Mouse (Mus musculus) kidney, postnatal 4 days (tissue): ENCODE measurements around the gene Lcn5.
"Not testable (repeated sequence)": the region's sequence is repeated elsewhere in the genome, so short reads cannot be mapped to it uniquely, and the experiment has no call there.

ENCODE experiments used
- DNase-seq, 2 experiments: peaks; one replicate each; pipeline ENCODE4 v3.0.0; 2021; ENCODE audit warnings: mixed read lengths in 2 of 2

Gene Lcn5

DNA sequence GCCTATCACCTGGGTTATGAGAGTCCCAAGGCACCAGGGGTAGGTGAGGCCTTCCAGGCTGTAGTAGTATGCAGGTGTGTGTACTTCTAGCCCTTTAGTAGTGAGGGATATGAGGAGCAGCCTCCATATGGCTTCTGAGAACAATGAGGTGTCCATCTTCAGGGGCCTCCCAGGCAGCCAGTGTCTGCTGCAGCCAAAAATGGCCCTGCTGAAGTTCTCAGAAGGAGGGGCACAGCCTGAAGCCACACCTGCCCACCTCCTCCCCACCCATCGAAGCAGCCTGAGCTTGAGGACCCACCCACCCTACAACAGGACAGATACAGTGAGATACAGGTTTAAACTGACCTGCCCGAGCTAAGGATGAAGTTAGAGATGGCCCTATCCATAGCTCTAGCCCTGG is 24.7 kb downstream of the Lcn5 start, which contains the start of gene Lcn10:
TSS of gene Lcn10 (plus strand) at position 301 of the 400 bp plus-strand sequence.
- no peak for DNase-seq

DNA sequence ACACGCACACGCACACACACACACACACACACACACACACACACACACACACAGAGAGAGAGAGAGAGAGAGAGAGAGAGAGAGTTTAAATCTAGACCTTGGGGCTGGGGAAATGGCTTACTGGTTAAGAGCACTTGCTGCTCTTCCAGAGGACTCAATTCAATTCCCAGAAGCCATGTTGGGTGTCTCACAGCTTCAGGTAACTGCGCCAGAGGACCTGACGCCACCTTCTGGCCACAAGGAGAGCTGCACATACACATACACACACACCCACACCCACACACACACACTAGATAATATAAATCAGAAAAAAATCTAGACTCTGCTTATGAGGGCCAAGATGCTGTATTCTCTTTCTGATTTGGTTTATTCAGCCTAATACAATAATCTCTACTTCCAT is 29.2 kb downstream of the Lcn5 start:
- no peak for DNase-seq

DNA sequence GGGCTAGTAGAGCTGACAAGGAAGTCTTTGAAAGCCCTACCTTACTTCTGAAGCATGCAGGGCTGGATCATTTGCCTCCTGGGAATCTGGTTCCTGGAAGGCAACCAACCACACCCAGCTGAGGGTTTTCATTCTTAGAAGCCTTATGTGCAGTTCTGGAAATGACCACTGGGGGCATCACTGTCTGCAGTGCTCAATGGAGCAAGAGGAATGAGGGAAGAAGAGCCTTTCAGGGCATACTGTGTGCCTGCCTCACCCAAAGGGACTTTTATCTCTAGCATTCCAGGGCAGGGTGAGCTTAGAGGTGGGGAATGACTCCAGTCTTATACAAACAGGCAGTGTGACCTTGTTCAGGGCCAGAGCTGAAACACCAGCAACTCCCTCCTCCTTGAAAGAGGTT is 36.9 kb downstream of the Lcn5 start:
- peak; percentile 78 to 80 for DNase-seq

DNA sequence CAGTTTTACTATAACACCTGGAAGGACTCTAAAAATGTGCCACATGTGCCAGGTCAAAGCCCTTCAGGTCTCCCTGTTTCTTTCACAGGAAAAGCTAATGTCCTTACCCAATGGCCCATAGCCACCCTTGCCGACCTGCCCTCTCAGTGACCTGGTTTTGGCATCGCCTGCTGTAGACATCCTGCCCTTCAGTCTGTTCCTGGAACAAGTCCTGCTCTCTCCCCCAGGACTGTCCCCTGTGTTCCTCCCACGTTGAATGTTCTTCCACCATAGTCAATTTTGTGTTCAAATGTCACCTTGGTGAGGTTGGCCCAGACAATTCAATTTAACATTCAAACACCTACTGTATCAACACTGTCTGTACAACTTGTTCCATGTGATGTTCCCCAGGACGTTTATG is 39.2 kb downstream of the Lcn5 start:
- DNase-seq, result no peak

DNA sequence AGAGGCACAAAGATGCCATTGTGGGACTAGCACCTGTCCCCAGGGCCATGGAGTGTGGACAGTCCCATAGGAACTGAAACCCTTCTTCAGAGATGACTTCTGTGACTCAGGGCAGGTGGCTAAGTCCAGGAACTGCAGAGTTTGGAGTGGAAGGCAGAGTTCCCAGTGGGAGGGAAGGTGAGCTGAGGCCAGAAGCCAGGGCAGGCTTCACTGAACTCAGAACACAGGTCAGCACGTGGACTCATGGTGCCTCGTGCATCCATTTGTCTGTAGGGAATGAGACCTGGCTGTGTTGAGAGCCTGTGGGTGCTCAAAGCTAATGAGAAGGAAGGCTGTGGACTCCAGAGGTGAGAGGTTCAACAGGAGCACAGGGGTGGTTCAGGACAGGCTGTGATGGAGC is 40.9 kb downstream of the Lcn5 start:
- DNase-seq, result no peak

DNA sequence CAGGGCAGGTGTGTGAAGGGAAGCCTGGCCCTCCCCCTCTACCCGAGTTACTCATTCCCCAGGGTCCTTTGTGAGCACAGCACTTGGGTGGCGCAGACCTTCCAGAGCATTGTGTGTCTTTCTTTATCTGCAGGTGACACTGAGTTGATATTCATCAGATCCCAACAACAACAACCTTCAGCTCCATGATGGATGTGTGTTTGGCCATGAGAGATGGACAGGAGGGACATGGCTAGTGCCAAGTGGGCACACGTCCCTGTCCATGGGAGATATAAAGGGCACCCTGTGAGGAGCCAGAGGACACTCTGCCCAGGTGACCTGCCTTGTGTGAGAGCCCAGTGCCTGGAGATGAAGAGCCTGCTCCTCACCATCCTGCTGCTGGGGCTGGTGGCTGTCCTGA is 42.0 kb downstream of the Lcn5 start, which contains the start of gene Obp2a:
TSS of gene Obp2a (plus strand) at position 301 of the 400 bp plus-strand sequence.
- DNase-seq, result not testable (repeated sequence)

DNA sequence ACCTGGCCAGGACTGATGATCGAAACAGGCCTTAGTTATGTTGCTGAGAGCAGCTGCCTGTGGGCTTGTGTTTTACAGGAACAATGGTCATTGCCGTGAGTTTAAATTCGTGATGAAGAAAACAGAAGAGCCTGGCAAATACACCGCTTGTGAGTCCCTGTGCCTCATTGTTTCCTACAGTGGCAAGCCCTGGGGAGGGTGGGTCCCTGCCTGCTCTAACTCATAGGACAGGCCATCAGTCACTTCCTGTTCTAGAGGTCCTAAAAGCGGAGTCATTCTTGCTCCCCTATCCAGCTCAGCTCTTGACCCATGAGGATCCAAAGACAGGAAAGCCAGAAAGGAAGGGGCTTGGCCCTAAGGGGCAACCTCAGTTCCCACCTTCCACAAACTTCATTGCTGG is 43.2 kb downstream of the Lcn5 start:
- DNase-seq, result no peak

DNA sequence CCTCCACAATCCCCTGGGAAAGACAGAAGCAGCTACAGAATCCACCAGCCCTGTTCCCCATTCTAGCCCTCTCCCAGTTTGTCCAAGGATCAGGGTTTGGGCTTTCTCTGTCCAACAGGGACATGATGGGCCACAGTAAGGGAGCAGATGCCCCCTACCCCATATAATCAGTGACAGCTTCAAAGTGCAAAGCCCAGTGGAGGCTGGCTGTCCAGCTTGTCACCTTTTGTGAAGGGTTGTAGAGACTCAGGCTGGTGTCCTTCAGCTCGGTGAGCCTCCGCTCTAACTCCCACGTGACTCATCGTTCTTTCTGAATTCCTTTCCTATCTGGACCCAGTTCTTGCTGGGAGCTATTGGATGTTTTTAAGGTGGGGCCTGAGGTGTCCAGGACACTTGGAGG is 46.0 kb downstream of the Lcn5 start:
- no peak for DNase-seq

DNA sequence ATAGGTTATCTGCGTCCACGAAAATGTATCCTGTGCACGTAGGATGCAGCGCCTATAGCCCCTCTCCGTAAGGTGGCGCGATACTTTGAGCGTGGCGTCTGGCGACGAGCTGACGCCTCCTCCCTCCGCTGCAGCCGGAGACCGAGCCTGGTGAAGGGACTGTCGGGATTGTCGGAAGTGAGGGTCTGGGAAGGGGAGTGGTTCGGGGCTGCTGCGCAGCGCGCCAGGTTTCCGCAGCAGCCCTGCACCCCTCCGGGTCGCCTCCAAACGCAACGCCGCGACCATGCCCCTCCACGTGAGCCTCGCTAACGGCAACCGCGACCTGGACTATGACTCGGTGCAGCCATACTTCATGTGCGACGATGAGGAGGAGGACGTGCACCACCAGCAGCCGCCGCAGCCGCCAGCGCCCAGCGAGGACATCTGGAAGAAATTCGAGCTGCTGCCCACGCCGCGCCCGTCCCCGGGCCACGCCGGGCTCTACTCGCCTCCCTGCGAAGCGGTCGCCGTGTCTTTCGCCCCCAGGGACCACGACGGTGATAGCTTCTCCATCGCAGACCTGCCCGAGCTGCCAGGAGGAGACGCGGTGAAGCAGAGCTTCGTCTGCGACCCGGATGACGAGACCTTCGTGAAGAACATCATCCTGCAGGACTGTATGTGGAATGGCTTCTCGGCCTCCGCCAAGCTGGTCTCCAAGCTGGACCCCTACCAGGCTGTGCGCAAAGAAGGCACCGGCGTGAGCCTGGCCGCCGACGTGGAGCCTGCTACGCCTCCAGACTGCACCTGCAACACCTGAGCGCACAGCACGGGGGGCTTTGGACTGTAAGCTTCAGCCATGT is 49.1 kb downstream of the Lcn5 start, which contains the start of gene Bmyc:
TSS of gene Bmyc (plus strand) at position 97 of the 839 bp plus-strand sequence.
- DNase-seq, result peak; percentile 83 to 89

DNA sequence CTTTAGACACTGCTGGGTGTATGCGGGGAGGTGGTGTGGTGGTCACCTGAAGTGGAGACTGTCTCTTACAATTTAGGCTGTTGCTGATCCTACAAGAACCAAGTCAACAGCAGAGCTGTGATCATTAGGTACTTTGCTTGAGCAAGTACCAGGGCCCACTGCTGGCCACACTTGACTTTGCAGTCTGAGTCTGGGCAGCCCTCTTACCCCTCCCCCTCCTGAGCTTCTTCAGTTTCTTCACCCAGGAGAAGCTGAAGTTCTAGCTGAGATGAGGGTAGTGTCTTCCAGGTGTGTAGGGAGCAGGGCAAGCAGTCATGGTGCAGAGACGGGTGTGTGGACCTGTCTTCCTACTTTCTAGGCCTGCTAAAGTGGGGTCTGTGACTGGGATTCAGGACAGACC is 50.4 kb downstream of the Lcn5 start:
- DNase-seq, result peak; percentile 51 to 75

DNA sequence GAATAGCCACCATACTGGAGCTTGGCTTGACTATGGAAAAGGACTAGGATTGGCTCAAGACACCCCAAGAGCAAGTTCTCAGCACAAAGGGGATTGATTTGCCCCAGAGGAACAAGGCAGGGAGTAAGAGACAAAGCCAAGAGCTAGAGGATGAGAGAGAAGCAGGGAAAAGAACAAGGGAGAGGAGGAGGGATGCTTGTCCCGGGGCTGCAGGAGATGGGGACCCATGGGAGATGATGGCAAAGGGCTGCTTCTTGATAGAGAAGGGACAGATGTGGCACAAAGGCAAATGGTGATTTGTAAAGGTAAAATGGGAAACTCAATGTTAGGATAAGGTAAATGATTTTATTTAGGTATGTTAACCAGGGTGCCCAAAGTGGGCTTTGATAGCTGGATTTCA is 51.3 kb downstream of the Lcn5 start:
- not testable (repeated sequence) for DNase-seq

DNA sequence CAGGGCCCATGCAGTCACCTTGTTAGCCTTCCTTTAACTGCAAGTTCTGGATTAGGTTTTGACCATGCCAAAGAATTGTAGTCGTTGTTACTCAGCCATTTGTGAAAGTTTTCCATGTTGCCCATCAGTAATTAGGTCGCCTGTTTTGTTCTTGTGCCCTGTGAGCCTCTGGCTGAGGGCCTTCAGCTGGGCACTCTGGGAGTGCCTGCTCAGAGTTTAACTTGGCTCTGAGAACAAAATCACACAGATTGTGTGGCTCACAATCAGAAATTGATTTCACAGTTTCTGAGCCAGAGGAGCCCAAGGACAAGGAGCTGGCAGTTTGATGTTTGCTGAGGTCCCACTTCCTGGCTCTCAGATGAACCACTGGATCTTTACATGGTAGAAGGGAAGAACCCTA is 52.0 kb downstream of the Lcn5 start:
- not testable (repeated sequence) for DNase-seq
